Mouse (Mus musculus) thymus, postnatal 25 days (tissue): ENCODE measurements at regions not wholly inside any gene's neighbourhood (a gene's known extent, or its start where the extent isn't known, plus 50 kb on each side); places are given as distances from the start of the nearest gene placed in this dataset.

ENCODE experiments used
- DNase-seq: peaks from one replicate; pipeline ENCODE4 v3.0.0; 2022

DNA sequence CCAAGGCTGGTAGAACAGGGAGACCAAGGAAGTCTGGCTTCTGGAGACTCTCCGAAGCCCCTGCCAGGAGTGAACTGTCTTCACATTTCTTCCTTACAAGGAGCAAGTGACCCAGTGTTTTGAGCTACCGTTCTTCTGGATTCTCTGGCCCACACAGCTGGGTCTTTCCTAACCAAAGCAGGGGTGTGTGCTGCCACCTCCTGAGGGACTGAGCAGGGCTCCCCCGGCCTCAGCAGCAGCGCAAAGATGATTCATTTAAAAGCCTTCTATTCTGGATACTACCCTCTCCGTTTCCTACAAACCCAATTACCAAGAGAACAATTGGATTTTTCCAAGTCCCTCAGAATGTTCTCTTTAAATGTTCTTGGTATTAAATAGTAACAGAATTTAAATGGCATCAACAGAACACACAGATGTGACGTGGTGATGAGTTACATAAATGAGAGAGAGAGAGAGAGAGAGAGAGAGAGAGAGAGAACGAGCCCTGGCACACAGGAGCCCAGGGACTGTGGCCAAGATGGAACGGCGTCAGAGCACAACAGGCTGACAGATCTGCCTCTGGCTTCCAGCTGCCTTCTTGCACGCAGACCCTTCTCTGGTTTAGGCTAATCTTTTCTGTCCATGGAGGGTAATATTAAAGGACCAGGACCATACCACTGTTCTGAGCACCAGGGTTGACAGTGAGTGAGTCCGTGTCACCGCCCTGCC, 191.6 kb downstream of the Agtpbp1 start:
- no peak for DNase-seq

DNA sequence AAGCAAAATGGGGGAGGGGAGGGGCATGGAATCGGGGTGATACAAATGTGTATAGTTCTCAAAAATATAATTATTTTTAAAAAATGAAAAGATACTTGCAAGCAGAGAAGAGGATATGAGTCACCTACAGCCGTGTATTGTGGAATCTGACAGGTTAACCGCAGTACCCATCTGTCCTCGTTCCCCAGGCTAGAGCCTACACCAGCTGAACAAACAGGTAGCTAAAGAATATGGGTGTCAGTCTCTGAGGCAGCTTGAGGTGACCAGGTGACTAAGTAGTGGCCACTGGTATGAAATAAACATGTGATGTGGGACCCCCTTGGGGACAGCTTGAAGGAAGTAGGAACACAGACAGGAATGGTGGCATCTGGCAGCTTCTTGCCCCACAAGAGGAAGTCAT, 192.2 kb downstream of the Agtpbp1 start:
- DNase-seq: no peak

DNA sequence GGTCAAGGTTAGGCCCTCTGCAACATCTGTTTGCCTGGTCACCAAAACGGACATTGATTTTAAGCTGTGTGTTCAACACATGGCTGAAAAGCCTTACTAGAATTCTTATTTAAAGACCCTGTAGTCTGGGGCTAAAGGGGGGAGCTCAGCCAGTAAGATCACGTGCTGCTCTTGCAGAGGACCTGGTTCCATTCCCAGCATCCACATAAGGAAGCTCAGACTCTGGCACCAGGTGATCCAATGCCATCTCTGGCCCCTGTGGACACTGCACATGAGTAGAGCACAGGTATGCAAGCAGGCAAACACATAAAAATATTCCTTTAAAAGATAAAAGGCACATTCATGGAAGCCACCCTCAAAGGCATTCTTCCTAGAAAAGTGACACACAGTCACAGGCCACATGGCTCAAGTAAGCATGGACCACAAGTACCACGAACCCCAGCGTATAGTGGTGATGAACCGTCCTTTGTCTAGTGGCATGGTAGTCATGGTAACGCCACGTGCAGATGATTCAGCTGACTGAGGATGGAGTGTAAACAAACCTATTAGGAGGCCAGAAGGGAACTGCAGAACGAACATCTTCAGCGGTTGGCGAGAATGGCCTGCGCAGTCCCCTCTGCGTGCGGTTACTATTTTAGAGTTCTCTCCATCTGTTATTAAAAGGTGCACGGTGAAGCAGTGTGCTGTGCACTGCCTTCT, 197.3 kb downstream of the Agtpbp1 start:
- DNase-seq: no peak

DNA sequence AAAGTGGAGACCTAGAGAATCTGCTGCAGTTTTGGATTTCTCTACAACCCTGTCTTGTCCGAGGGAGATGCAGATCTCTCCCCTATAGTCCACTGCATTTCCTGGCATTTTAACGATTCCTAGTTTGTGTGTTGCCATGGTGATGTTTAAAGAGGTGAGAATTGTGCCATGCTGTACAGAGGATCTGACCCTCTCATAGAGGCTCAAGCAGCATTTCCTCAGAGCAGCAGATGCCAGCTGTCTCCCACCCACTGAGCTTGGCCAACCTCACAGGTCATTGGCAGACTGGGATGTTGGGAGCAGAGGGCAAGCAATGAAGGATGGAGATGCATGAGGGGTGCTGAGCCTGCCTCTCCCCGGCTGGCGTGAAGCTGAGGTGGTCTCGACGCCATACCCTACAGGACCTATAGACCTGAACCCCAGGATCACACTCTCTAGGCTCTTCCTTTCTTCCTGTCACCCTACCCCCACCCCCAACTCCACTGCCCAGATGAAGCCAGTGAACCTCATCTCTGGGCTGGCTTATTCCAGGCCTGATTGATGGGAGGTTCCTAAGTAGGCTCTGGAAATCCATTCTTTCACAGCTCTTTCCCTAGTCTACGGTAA, 198.0 kb downstream of the Agtpbp1 start:
- DNase-seq: no peak

DNA sequence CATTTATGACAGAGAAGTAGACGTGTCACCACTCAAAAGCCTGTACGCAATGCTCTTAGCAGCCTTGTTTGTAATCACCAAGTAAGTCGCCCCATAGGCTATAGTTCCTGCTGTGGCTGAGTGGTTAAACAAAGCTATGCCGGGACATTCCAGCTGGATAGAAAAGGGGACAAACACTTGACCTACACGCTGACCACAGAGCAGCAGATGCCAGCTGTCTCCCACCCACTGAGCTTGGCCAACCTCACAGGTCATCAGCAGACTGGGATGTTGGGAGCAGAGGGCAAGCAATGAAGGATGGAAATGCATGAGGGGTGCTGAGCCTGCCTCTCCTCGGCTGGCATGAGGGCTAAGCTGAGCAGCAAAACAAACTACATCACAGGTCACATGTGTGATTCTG, 199.2 kb downstream of the Agtpbp1 start:
- DNase-seq: no peak

DNA sequence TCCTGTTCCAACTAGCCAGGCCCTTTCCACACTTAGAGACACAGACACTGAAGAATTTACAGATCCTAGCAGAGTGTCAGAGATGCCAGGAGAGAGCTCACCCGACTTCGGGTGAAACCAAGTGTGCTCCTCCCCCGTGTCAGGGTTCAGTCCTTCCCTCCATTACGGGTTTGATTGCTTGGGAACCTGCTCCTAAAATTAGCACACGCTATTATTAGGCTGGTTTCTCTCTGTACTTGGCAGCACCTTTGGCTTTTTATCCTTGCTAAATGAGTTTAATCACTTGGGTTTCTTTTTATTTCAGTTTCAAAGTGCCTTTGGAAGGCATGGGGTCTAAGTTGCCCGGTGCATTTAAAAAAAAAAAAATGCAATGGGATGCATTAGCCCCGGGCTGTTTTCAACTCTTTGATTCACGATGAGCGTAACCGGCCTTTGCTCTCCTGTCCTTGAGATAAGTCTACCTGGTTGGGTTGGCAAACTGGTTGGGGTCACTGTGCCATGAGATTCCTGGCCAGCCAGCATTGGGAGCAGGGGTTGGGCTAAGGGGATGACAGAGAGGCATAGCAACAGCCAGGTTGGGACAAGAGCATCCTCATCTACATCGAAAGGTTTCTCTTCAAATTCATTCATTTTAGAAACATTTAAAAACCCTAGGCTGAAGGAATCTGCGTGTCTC, 214.7 kb downstream of the Agtpbp1 start:
- no peak for DNase-seq

DNA sequence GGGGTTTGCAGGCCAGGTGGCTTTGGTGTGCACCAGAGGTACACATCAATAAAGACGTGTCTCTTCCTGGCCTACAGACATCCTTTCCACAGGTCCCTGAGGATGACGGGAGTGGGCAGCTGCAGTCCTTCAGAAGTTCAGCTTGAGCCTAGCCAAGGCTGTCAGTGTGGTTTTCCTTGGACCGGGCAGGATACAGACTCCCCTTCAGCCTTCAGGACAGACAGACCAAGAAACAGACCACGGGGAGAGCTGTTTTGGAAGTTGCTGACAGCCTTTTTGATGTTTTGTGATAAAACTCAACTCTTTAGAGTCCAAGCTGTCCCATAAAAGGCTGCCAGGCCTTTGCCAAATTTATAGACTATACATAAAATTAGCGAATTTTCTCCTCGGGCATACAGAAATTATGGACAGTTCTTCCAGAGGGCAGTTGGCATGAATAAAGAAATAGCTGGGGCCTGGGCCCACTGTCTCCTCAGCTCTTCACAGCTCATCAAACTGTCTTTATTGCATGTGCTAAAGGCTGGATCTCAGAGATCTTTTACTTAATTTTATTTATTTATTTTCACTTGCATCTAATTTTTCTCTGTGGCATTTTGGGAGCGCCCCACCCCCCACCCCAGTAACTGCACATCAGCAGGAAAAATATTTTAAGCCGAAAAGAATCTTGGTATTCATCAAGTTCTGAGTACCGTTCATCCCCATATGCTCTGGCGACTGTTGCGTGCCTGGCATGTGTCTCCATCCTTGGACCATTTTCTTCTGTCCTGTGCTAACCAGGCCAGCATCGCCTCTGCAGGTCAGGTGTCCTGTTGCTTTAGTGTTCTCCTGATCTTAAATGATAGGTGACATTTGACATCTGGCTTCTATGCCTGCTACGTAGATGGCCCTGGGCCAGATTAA, 216.2 kb downstream of the Agtpbp1 start:
- no peak for DNase-seq

DNA sequence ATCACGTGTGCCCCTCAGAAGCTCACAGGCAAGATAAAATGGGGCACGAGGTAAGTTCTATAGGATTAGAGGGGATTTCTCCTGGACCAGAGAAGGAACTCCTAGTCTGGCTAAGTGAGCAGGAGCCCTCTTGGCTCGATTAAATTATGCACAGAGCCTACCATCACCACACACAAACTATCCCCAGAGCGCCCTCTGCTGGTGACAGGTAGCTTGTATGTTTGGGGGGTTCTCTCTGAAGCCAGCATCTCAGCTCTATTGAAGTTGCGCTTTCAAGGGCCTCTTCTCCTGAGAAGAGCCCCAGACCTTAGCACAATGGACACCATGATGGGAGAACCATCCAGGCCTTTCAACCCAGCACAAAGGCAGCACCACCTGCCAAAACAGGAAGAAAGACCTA, 219.6 kb downstream of the Agtpbp1 start:
- DNase-seq: peak; percentile 40

DNA sequence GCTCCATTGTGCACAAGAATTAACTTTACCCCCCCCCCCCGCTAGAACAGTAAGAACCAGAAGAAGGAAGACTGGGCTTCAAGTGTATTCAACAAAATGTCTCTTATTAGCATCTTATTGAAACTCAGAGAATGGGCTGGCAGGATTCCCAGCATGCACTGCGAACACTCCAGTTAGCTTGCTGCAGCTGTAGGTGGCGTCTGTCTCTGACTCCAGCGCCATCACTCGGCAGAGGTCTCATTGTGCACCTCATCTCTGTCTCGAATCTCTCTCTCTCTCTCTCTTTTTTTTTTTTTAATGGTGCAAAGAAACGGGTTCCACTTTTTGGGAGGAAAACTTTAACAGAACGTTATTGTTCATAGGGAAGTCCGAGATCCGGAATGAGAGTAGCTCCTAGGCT, 221.6 kb downstream of the Agtpbp1 start:
- no peak for DNase-seq

DNA sequence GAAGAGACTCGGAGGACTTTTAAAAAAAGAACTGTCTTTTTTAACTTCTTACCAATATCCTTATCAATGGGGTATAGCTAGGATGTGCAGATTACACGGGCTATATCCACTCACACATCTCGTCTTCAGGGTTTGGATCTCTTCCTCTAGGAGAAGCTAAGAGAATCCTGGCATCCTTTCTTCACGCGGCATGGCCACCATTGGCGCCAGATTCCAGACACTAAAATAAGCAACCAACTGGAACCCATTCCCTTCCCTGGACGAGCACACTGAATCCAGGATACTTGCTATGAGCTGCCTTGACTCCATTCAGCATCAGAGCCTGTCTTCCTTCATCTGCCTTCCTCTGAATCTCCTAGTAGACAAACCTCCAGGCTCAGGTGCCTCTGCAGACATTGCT, 223.7 kb downstream of the Agtpbp1 start:
- DNase-seq: no peak

DNA sequence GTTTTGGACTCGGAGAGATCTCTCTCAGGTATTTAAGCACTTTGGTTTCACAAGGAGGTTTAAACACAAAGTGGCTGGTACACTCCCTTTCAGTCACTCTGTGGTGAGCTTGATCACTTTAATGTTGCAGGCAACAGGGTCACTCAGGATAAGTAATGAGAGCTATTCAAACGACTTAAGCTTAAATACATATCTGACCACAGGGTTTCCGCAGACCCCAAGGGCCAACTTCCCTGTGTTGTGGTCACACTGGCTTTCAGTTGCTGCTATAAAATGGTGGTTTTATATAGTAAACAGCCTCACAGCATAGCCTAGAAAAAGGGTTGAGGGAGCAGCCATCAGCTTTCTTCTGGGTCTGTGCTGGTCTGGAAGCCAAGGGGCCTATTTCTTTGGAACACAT, 225.0 kb downstream of the Agtpbp1 start:
- DNase-seq: no peak

DNA sequence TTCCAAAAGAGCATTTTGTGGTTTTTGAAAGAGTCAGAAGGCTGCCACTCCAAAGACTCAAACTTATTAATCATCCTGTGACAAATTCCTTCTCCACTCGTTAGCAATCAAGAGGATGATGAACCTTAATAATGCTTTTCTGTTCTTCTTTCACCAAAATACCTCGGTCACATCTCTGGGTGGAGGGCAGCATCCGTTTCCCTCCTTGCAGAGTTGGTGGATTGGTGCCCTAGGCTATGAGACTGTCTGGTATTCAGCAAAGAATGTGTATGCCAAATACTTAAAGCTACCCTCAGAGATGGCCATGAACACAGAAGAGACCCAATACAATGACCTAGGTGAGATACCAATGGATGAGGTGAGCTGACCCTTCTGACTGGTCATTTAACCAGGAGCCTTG, 226.6 kb downstream of the Agtpbp1 start:
- DNase-seq: no peak

DNA sequence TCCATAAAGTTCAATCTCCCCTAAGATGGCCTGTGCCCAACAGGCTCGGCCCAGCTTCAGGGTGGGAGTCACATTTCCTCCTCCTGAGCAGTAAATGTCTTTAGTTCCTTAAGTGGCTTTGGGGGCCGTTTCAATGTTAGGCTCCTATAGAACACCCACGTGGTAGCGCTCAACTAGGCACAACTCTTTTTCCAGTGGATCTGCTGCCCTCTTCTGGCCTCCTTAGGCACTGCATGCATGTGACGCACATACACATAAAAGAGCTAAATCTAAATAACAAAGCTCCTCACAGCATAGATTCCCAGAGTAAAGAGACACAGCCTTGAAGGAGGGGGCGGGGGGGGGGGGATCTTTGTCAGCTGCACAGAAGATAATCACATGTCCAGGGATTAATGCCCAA, 233.6 kb downstream of the Agtpbp1 start:
- no peak for DNase-seq

DNA sequence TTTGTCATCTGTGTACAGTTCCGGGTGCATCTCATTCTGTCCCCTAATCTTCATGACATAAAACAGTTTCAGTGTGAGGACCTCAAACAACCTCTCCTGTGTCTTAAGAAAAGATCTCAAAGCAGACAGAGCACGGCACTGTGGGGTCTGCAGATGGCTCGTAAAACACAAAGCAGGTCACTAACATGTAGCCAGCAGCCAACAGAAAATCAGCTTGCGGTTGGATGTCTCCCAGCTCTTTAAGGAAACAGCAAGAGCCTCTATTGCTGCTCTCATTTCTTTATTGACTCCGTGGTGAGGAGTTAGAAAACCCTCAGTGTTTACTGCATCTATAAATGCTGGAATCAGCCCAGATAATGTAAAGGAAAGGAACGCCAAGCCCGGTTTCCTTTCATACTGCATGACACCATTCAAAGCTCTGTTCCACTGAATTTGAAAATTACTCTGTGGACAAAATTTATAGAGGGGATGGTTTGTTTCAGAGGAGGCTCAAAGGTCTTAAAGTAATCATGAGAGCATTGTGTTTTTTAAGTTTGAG, 234.3 kb downstream of the Agtpbp1 start:
- no peak for DNase-seq

DNA sequence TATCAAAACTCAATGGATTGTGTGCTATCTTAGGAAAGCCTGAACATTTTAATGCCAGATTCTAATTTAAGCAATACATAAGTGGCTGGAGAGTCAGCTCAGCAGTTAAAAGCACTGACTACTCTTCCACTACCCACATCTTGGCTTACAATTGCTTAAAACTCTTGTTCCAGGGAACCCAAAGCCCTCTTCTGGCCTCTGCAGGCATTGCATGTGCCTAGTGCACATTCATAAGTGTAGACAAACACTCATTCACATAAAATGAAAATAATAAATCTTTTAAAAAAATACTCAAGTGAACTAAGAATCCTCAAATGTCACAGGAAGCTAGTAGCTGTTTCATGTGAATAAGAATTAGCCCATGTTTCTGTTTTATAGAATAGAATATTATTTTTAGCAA, 236.5 kb downstream of the Agtpbp1 start:
- no peak for DNase-seq

DNA sequence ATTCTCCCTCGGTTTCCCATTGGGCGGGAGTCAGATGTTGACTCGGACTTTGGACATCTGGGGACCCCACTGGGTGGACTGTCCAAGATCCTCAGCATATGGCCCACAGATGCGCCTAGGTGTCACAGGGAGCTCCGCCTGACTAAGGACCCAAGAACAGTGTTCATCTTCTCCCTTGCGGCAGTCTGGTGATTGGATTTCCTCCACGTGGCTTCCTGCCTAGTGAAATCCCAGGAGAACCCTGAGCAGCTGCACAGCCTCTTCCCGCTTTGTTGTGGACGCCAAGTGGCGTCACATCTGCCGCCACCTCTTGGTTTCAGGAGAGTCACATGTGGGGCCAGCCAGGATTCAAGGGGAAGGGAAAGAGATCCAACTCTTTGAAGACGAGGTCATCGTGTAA, 243.2 kb downstream of the Agtpbp1 start:
- no peak for DNase-seq

DNA sequence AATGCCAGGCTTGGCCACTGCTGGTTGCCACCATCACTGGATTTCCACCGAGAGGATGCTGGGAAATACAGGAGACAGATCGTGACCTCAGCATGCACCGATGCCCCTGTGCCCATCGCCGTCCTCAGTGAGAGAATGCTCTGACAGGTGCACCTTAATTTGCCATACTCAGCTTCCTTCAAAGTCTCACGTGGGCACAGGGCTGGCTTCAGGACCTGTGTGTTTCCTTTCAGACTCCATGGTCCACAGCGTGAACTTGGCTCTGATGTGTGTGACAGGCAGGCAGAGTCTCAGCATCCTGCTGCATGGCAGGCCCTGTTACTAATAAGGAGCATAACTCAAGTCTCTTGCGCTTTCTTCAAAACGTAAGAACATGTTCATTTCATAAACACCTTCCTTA, 246.6 kb downstream of the Agtpbp1 start:
- DNase-seq: no peak

DNA sequence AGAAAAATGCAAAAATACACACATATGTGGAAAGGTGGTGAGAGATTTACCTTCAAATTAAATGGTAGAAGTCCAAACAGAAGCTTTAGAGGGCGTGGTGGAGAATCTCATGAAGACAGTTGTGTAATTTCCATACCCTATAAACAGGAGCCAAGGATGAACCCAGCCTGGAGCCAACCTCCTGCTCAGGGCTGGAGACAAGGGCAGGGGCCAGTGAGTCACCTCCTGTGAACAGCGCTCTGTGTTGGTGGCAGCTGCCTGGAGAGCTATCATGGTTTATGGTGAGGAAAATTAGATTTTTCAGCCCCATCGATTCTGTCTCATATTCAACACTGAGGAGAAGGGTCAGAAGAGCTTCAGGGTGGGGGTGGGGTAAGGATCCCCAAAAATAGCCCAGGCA, 261.1 kb downstream of the Agtpbp1 start:
- DNase-seq: no peak

DNA sequence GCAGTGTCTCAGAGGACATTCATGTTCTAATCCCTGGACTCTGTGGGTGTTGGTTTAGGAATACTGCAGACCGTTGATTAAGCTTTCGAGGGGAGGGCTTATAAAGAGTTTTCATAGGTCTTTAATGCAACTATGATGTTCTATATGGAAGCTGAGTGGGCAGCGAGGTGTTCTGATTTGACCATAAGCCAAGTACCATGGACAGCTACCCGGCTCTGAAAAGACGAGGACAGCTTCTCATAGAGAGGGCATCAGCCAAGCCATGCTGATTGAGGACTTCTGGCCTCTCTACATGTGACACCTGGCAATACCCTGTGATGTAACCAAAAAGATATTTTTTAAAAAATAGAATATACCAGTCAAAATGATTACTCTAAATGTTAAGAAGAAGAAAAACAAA, 261.6 kb downstream of the Agtpbp1 start:
- no peak for DNase-seq

DNA sequence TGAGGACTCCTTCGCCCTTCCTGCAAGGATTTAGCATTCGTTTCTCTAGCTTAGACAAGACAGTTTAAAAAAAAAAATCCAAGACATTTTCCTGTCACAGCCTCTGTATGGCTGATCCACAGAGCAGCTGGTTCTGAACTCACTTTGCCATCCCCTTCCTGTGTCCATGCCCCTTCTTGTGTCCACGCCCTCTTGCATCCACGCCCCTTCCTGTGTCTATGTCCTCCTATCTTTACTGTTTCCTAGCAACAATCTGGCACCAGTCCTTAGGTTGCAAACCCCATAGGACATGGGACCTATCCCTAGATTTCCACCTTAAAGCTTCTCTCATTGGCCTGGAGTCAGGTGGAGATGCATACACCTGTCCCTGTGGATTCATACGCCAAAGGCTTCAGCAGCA, 264.8 kb downstream of the Agtpbp1 start:
- DNase-seq: no peak

DNA sequence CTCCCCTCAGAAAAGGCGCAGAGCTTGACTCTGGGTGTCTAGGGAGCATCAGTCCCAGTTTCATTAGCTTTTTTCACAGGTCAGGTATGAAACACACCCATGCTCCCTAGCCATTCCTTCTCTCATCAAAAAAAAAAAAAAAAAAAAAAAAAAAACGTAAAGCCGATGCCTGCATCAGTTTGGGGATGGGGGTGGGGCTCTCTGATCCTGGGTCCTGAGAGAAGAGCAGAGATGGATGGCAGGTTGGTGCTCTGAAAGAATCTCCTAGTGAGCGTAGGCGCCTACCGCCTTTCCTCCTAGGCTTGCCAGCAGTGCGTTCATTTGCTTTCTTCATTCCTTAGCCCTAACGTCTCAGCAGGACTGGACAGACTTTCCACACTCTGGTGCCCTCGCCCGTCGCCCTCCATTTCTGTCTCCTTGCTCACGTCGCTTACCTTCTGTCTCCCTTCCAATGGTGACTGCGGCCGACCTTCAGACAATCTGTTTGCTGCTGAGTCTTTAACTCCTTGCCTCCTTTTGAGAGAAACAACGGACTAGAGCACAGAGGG, 267.5 kb downstream of the Agtpbp1 start:
- no peak for DNase-seq

DNA sequence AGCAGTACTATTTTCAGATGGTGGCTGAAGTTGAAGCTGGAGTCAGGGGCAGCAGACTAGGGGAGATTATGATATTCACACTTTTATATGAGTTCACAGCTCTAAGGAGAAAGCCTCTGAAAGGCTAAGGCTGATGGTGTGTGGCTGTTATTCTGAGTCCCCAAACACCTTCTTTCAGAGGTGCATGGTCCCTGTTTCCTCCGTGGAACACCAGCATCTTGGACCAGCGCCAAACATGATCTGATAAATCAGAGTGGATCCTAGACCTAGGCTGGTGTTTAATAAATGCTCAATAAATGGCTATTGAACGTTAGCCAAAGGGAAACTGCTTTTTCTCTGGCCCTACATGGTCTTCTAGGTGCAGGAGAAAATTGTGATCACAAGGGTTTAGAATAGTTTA, 269.2 kb downstream of the Agtpbp1 start:
- no peak for DNase-seq
